8 mouse cellular contexts compared by ENCODE assay signal in the genomic region with DNA sequence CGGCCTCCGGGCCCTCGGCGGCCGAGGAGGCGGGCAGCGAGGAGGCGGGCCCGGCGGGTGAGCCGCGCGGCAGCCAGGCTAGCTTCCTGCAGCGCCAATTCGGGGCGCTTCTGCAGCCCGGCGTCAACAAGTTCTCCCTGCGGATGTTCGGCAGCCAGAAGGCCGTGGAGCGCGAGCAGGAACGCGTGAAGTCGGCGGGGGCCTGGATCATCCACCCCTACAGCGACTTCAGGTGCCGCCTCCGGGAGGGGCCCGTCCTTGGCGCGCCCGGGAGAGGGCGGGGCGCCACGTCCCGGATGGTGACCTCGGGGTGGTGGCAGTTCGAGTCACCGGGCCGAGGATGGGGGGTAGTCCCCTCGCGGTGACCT. TPM values are rescaled to one million over a fixed set of nuclear protein-coding genes. Genes with fewer than 3 reads are reported as not detected.
DNase-seq lines count a peak whose midpoint lies in the region; ATAC-seq and TF ChIP-seq lines count a peak whose summit lies in the region.

No protein-coding gene starts in this region.

- no peak for DNase-seq in heart, embryonic 10.5 days (ENCODE audit: low spot score)
- DNase-seq in heart, postnatal 36 days = no peak
- no peak for DNase-seq in thymus, adult 2 months
- no peak for DNase-seq in thymus, postnatal 36 days
- DNase-seq in liver, embryonic 13.5 days = no peak
- no peak for DNase-seq in thymus, adult 18-20 months

- H3K36me3 ChIP-seq in heart, embryonic 10.5 days = peaks cover 2% of the 10 kb centered on the region
- H3K36me3 ChIP-seq in thymus, adult 2 months (ENCODE audit: control insufficient read depth, insufficient read depth, low read length) = no peaks in the 10 kb centered on the region
- H3K36me3 ChIP-seq in forebrain, embryonic 15.5 days = peaks cover 2% of the 10 kb centered on the region
- H3K36me3 ChIP-seq in liver, embryonic 13.5 days = peaks cover 3% of the 10 kb centered on the region
- H3K36me3 ChIP-seq in stomach, embryonic 14.5 days (ENCODE audit: control insufficient read depth, insufficient read depth, low read length) = peaks cover 2% of the 10 kb centered on the region; the same call in 1 of the 2 replicates

- peak overlapping the region; percentile 96 for H3K4me2 ChIP-seq in forebrain, embryonic 15.5 days (replicated peaks)
- H3K4me2 ChIP-seq in liver, embryonic 13.5 days = peak overlapping the region; percentile 85
- H3K4me2 ChIP-seq in stomach, embryonic 14.5 days (replicated peaks; ENCODE audit: low read depth, low read length) = peak overlapping the region; percentile 95

- no peak for TF ChIP-seq CTCF in thymus, adult 2 months (IDR thresholded peaks at IDR 0.05; ENCODE audit: borderline replicate concordance, control insufficient read depth, extremely low read depth, insufficient read depth, low read length, poor library complexity)

- no peak overlapping the region for H3K27ac ChIP-seq in heart, embryonic 10.5 days
- no peak overlapping the region for H3K27ac ChIP-seq in thymus, adult 2 months (ENCODE audit: control insufficient read depth, insufficient read depth, low read length)
- no peak overlapping the region for H3K27ac ChIP-seq in forebrain, embryonic 15.5 days (replicated peaks)
- H3K27ac ChIP-seq in liver, embryonic 13.5 days = no peak overlapping the region
- no peak overlapping the region for H3K27ac ChIP-seq in stomach, embryonic 14.5 days (ENCODE audit: low read length)

- 1% methylated on average over 43 of the region's 44 CpGs for WGBS in heart, embryonic 10.5 days
- 2% methylated on average over 44 of the region's 44 CpGs for WGBS in thymus, adult 2 months
- under 1% methylated on average over 40 of the region's 44 CpGs for WGBS in forebrain, embryonic 15.5 days
- WGBS in liver, embryonic 13.5 days (ENCODE audit: insufficient replicate concordance) = 1% methylated on average over 43 of the region's 44 CpGs
- WGBS in stomach, embryonic 14.5 days = 1% methylated on average over 44 of the region's 44 CpGs

- ATAC-seq in forebrain, embryonic 15.5 days (replicated peaks) = peak; percentile 8; the same call in 1 of the 2 replicates
- ATAC-seq in liver, embryonic 13.5 days (ENCODE audit: low read depth) = no peak
- ATAC-seq in stomach, embryonic 14.5 days (ENCODE audit: insufficient number of reproducible peaks, insufficient read depth, low FRiP score, low read depth) = no peak

- H3K9me3 ChIP-seq in heart, embryonic 10.5 days = peaks cover 3% of the 10 kb centered on the region; the same call in 1 of the 2 replicates
- H3K9me3 ChIP-seq in forebrain, embryonic 15.5 days = no peaks in the 10 kb centered on the region
- H3K9me3 ChIP-seq in liver, embryonic 13.5 days (replicated peaks) = no peaks in the 10 kb centered on the region
- no peaks in the 10 kb centered on the region for H3K9me3 ChIP-seq in stomach, embryonic 14.5 days (ENCODE audit: control insufficient read depth, low read depth, low read length)

- no peak for TF ChIP-seq POLR2A in thymus, adult 2 months (IDR thresholded peaks at IDR 0.05; ENCODE audit: control insufficient read depth, extremely low read depth, insufficient read depth, low read length, poor library complexity)

- intact Hi-C loops in heart, postnatal 36 days (cut with DNase I) = no loop called here

- H3K27me3 ChIP-seq in heart, embryonic 10.5 days (ENCODE audit: insufficient read depth, poor library complexity, severe bottlenecking) = peaks cover 71% of the 10 kb centered on the region
- H3K27me3 ChIP-seq in thymus, adult 2 months (ENCODE audit: control insufficient read depth, insufficient read depth, low read length) = peaks cover 14% of the 10 kb centered on the region; the same call in 1 of the 2 replicates
- peaks cover 40% of the 10 kb centered on the region for H3K27me3 ChIP-seq in forebrain, embryonic 15.5 days
- H3K27me3 ChIP-seq in liver, embryonic 13.5 days = peaks cover 81% of the 10 kb centered on the region
- H3K27me3 ChIP-seq in stomach, embryonic 14.5 days (ENCODE audit: control insufficient read depth, insufficient read depth, low read length) = peaks cover 35% of the 10 kb centered on the region

- peak overlapping the region; percentile 62 for H3K9ac ChIP-seq in forebrain, embryonic 15.5 days (replicated peaks)
- peak overlapping the region; percentile 52 for H3K9ac ChIP-seq in liver, embryonic 13.5 days
- H3K9ac ChIP-seq in stomach, embryonic 14.5 days (replicated peaks; ENCODE audit: low read depth, low read length) = 0 out of 2 replicates have a peak overlapping the region, but pooled peaks have one; percentile 14

- peaks cover 27% of the 10 kb centered on the region for H3K4me1 ChIP-seq in heart, embryonic 10.5 days
- H3K4me1 ChIP-seq in thymus, adult 2 months (replicated peaks; ENCODE audit: control insufficient read depth, insufficient read depth, low read length) = peaks cover 12% of the 10 kb centered on the region
- peaks cover 19% of the 10 kb centered on the region for H3K4me1 ChIP-seq in forebrain, embryonic 15.5 days
- peaks cover 38% of the 10 kb centered on the region for H3K4me1 ChIP-seq in liver, embryonic 13.5 days (replicated peaks)
- peaks cover 6% of the 10 kb centered on the region; the same call in 1 of the 2 replicates for H3K4me1 ChIP-seq in stomach, embryonic 14.5 days (ENCODE audit: control insufficient read depth, insufficient read depth, low read length)

- peak overlapping the region; percentile 76 for H3K4me3 ChIP-seq in heart, embryonic 10.5 days
- H3K4me3 ChIP-seq in thymus, adult 2 months (ENCODE audit: control insufficient read depth, insufficient read depth, low read length) = peak overlapping the region; percentile 34
- H3K4me3 ChIP-seq in forebrain, embryonic 15.5 days = peak overlapping the region; percentile 66
- H3K4me3 ChIP-seq in liver, embryonic 13.5 days (replicated peaks) = peak overlapping the region; percentile 65
- H3K4me3 ChIP-seq in stomach, embryonic 14.5 days (ENCODE audit: low read depth, low read length) = peak overlapping the region; percentile 47

RNA-seq across cellular contexts. Expression of a gene that starts 0.5 kb away (rescaled TPM):
- polyA plus RNA-seq in heart, embryonic 10.5 days (2016; fragmentation: Nextera tagmentation; extraction: Ambion mirVana) = not detected in 2 replicates
- 10 to 100 TPM; 20.0 to 26.8 TPM for total RNA-seq in heart, postnatal 36 days (2021)
- 3.1 and 4.7 TPM in 2 replicates for polyA plus RNA-seq in thymus, adult 2 months (2012; rRNA removed)
- 0.64 and 0.69 TPM in 2 replicates for polyA plus RNA-seq in forebrain, embryonic 15.5 days (2015; fragmentation: Nextera tagmentation; extraction: Ambion mirVana)
- polyA plus RNA-seq in liver, embryonic 13.5 days (2015; fragmentation: Nextera tagmentation; extraction: Ambion mirVana) = not detected in 2 replicates
- 0.10 and 0.25 TPM in 2 replicates for polyA plus RNA-seq in stomach, embryonic 14.5 days (2014; fragmentation: Nextera tagmentation; extraction: Ambion mirVana)

RNA-seq across cellular contexts. Expression of a gene that starts 12.7 kb away (rescaled TPM):
- 1,251 and 1,319 TPM in 2 replicates for polyA plus RNA-seq in heart, embryonic 10.5 days (2016; fragmentation: Nextera tagmentation; extraction: Ambion mirVana)
- 1,000 to 10,000 TPM; 1,389 to 1,395 TPM for total RNA-seq in heart, postnatal 36 days (2021)
- 345 and 396 TPM in 2 replicates for polyA plus RNA-seq in thymus, adult 2 months (2012; rRNA removed)
- polyA plus RNA-seq in forebrain, embryonic 15.5 days (2015; fragmentation: Nextera tagmentation; extraction: Ambion mirVana) = 689 and 728 TPM in 2 replicates
- polyA plus RNA-seq in liver, embryonic 13.5 days (2015; fragmentation: Nextera tagmentation; extraction: Ambion mirVana) = 903 and 946 TPM in 2 replicates
- polyA plus RNA-seq in stomach, embryonic 14.5 days (2014; fragmentation: Nextera tagmentation; extraction: Ambion mirVana) = 871 and 937 TPM in 2 replicates

RNA-seq across cellular contexts. Expression of a gene that starts 28.2 kb away (rescaled TPM):
- polyA plus RNA-seq in heart, embryonic 10.5 days (2016; fragmentation: Nextera tagmentation; extraction: Ambion mirVana) = 0.46 and 0.54 TPM in 2 replicates
- total RNA-seq in heart, postnatal 36 days (2021) = 1 to 10 TPM; 6.5 to 8.4 TPM
- 0.57 and 1.2 TPM in 2 replicates for polyA plus RNA-seq in thymus, adult 2 months (2012; rRNA removed)
- polyA plus RNA-seq in forebrain, embryonic 15.5 days (2015; fragmentation: Nextera tagmentation; extraction: Ambion mirVana) = 2.0 and 2.3 TPM in 2 replicates
- 0.22 and 0.32 TPM in 2 replicates for polyA plus RNA-seq in liver, embryonic 13.5 days (2015; fragmentation: Nextera tagmentation; extraction: Ambion mirVana)
- 1.0 and 1.6 TPM in 2 replicates for polyA plus RNA-seq in stomach, embryonic 14.5 days (2014; fragmentation: Nextera tagmentation; extraction: Ambion mirVana)

RNA-seq across cellular contexts. Expression of a gene that starts 29.4 kb away (rescaled TPM):
- polyA plus RNA-seq in heart, embryonic 10.5 days (2016; fragmentation: Nextera tagmentation; extraction: Ambion mirVana) = 39.8 and 42.5 TPM in 2 replicates
- total RNA-seq in heart, postnatal 36 days (2021) = 10 to 100 TPM; 42.3 to 48.0 TPM
- 104 and 109 TPM in 2 replicates for polyA plus RNA-seq in thymus, adult 2 months (2012; rRNA removed)
- polyA plus RNA-seq in forebrain, embryonic 15.5 days (2015; fragmentation: Nextera tagmentation; extraction: Ambion mirVana) = 43.7 and 44.0 TPM in 2 replicates
- 20.0 and 20.8 TPM in 2 replicates for polyA plus RNA-seq in liver, embryonic 13.5 days (2015; fragmentation: Nextera tagmentation; extraction: Ambion mirVana)
- 26.3 and 31.8 TPM in 2 replicates for polyA plus RNA-seq in stomach, embryonic 14.5 days (2014; fragmentation: Nextera tagmentation; extraction: Ambion mirVana)

RNA-seq across cellular contexts. Expression of a gene that starts 35.0 kb away (rescaled TPM):
- polyA plus RNA-seq in heart, embryonic 10.5 days (2016; fragmentation: Nextera tagmentation; extraction: Ambion mirVana) = 188 and 215 TPM in 2 replicates
- 100 to 1,000 TPM; 178 to 198 TPM for total RNA-seq in heart, postnatal 36 days (2021)
- polyA plus RNA-seq in thymus, adult 2 months (2012; rRNA removed) = 309 and 321 TPM in 2 replicates
- 75.7 and 81.2 TPM in 2 replicates for polyA plus RNA-seq in forebrain, embryonic 15.5 days (2015; fragmentation: Nextera tagmentation; extraction: Ambion mirVana)
- polyA plus RNA-seq in liver, embryonic 13.5 days (2015; fragmentation: Nextera tagmentation; extraction: Ambion mirVana) = 164 and 166 TPM in 2 replicates
- polyA plus RNA-seq in stomach, embryonic 14.5 days (2014; fragmentation: Nextera tagmentation; extraction: Ambion mirVana) = 88.7 and 93.6 TPM in 2 replicates
